18 mouse cellular contexts compared by ENCODE assay signal in the genomic region with DNA sequence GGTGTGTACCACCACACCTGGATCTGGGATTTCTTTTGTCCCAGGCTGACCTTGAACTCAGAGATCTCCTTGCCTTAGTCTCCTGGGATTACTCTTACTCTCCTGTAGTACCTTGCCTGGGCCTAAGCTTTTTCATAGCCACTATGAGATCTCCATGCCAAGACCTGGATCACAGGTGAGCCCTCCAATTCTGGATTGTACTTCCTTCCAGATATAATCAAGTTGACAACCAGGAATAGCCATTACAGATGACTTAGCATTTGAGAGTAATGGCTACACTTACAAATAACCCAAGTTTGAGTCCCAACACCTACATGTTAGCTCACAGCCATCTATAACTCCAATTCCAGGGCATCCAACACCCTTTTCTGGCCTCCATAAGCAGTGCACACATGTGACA.
"Had no signal": no experiment of that assay in that cellular context is flagged by ENCODE, and none has a peak within 500 bp of the region (broad histone marks: within the 10 kb centered on the region; RNA-seq: fewer than 3 reads in every experiment).

No protein-coding gene starts in this region.

- H3K36me3 ChIP-seq: midbrain, embryonic 15.5 days had no signal

- H3K27ac ChIP-seq: midbrain, embryonic 10.5 days; midbrain, embryonic 13.5 days; midbrain, embryonic 15.5 days; neural tube, embryonic 13.5 days; neural tube, embryonic 15.5 days had no signal

- DNase-seq: lung, adult 18-20 months; lung, embryonic 14.5 days; lung, postnatal 10 days; lung, postnatal 4 days; retina, postnatal 1 day; right cerebral cortex, adult 18-20 months; right cerebral cortex, postnatal 25 days; right cerebral cortex, postnatal 4 days; spleen, adult 18-20 months; thymus, adult 18-20 months; thymus, postnatal 14 days; thymus, postnatal 36 days had no signal

- H3K27me3 ChIP-seq: midbrain, embryonic 13.5 days; midbrain, embryonic 15.5 days; neural tube, embryonic 13.5 days; neural tube, embryonic 15.5 days had no signal

- H3K4me2 ChIP-seq: lung, embryonic 14.5 days; midbrain, embryonic 13.5 days; midbrain, embryonic 15.5 days; neural tube, embryonic 13.5 days; neural tube, embryonic 15.5 days had no signal

- H3K9me3 ChIP-seq: midbrain, embryonic 10.5 days; midbrain, embryonic 13.5 days; midbrain, embryonic 15.5 days; neural tube, embryonic 13.5 days; neural tube, embryonic 15.5 days had no signal

- H3K9ac ChIP-seq: lung, embryonic 14.5 days; midbrain, embryonic 13.5 days; midbrain, embryonic 15.5 days; neural tube, embryonic 13.5 days; neural tube, embryonic 15.5 days had no signal

- ATAC-seq: midbrain, embryonic 13.5 days; midbrain, embryonic 15.5 days had no signal

- H3K4me3 ChIP-seq: midbrain, embryonic 10.5 days; midbrain, embryonic 13.5 days; midbrain, embryonic 15.5 days; myocyte; neural tube, embryonic 13.5 days; neural tube, embryonic 15.5 days had no signal
